Mouse (Mus musculus): ENCODE results near the gene Fabp1.

DNA sequence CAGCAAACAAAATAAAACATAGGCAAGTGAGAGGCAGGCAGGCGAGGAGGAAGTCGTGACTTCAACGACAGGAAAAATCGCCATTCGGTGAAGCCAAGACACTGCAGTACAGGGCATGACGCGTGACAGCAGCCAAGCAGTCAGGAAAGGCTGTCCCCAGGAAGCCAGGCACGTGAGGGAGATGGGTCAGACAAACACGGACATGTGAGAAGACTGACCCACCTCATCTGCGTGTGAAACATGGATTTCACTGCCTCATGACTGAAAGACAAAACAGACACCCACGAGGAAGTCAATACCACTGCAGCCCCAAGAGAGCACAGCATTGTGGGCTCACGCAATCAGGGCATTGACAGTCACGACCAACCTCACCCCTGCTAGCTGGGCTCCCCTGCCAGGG is 35.5 kb downstream of the Fabp1 start:
- TF ChIP-seq CTCF (conservative IDR thresholded peaks at IDR 0.05; ENCODE audit: insufficient read depth, insufficient read length, low read depth, low read length) (no peak), POLR2A (IDR thresholded peaks at IDR 0.05; ENCODE audit: low read depth, low read length) (no peak)

All from kidney, adult 2 months (tissue).